Mouse (Mus musculus): ENCODE results near the gene Zfp827. TPM values are rescaled to one million over a fixed set of nuclear protein-coding genes. Genes with fewer than 3 reads are reported as not detected.
A peak's percentile ranks its signal among the peaks of the same experiment; 100 is the strongest.

Gene Zfp827
- polyA plus RNA-seq, 1 experiment from 2014 or later = 11.6 TPM

DNA sequence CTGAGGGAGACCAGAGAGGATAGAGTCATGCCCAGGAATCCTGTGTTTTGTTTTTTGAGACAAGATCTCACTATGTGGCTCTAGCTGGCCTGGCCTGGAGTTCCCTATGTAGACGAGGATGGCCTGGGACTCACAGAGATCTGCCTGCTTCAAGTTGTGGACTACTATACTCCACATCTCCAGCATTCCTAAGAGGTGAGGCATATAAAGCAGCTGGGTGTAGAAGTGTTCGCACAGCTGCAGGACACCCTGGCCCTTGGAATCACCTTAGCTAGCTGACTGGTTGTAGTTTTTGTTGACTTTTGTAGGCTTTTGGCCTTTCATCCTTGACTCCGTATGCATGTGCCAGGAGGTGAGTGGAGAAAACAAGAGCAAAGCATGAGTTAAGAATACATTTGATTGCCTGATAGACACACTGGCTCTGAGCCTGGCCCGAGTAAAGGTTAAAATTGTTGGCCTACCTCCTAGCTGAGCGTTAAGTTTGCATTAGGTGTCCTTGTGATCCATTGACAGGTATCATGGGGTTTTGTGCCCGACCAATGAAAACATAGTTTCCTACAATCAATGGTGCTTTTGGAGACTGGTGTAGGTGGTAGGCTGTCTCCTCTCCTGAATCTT is 20.3 kb downstream of the Zfp827 start:
- Histone ChIP-seq H3K4me3 (ENCODE audit: low read depth, low read length) (no peak overlapping the region), H3K4me2 (ENCODE audit: low read depth, severe bottlenecking) (no peak overlapping the region), H3K27ac (replicated peaks; ENCODE audit: low read depth, low read length) (no peak overlapping the region), H3K9me3 (ENCODE audit: control insufficient read depth, low read length) (no peaks in the 10 kb centered on the region), H3K4me1 (ENCODE audit: control insufficient read depth, insufficient read depth, low read length) (0 out of 2 replicates have a peak, but pooled peaks cover 5% of the 10 kb centered on the region), H3K27me3 (ENCODE audit: control insufficient read depth, insufficient read depth, low read length) (no peaks in the 10 kb centered on the region), H3K36me3 (ENCODE audit: control insufficient read depth, insufficient read depth, low read length) (no peaks in the 10 kb centered on the region; the same call in 1 of the 2 replicates), H3K9ac (ENCODE audit: low read length) (no peak overlapping the region)
- DNase-seq (ENCODE audit: low spot score) = no peak
- no peak for ATAC-seq (ENCODE audit: insufficient number of reproducible peaks, low FRiP score, low TSS enrichment, low read depth)
- WGBS = 88% methylated on average over 6 of the region's 6 CpGs

- 86% methylated on average over 6 of the region's 6 CpGs for WGBS
- H3K9me3 ChIP-seq (ENCODE audit: control insufficient read depth, low read length) = no peaks in the 10 kb centered on the region
- no peak for DNase-seq (ENCODE audit: low spot score)
- no peak overlapping the region for H3K27ac ChIP-seq (replicated peaks; ENCODE audit: low read depth, low read length)
- no peak overlapping the region for H3K9ac ChIP-seq (ENCODE audit: low read length)
- ATAC-seq (ENCODE audit: insufficient number of reproducible peaks, low FRiP score, low TSS enrichment, low read depth) = no peak
- H3K36me3 ChIP-seq (ENCODE audit: control insufficient read depth, insufficient read depth, low read length) = no peaks in the 10 kb centered on the region; the same call in 1 of the 2 replicates
- no peak overlapping the region for H3K4me2 ChIP-seq (ENCODE audit: low read depth, severe bottlenecking)
- peaks cover 7% of the 10 kb centered on the region; the same call in 1 of the 2 replicates for H3K4me1 ChIP-seq (ENCODE audit: control insufficient read depth, insufficient read depth, low read length)
- no peaks in the 10 kb centered on the region for H3K27me3 ChIP-seq (ENCODE audit: control insufficient read depth, insufficient read depth, low read length)
- no peak overlapping the region for H3K4me3 ChIP-seq (ENCODE audit: low read depth, low read length)
Measured at GRCm38 (mm10) chr8:79054222-79054621, 26.0 kb downstream of the Zfp827 start.

GRCm38 (mm10) chr8:79057179-79057578 is 28.9 kb downstream of the Zfp827 start:
- Histone ChIP-seq H3K36me3 (ENCODE audit: control insufficient read depth, insufficient read depth, low read length) (no peaks in the 10 kb centered on the region), H3K9me3 (ENCODE audit: control insufficient read depth, low read length) (no peaks in the 10 kb centered on the region), H3K9ac (ENCODE audit: low read length) (no peak overlapping the region), H3K4me3 (ENCODE audit: low read depth, low read length) (no peak overlapping the region), H3K27ac (replicated peaks; ENCODE audit: low read depth, low read length) (no peak overlapping the region), H3K4me1 (ENCODE audit: control insufficient read depth, insufficient read depth, low read length) (peaks cover 19% of the 10 kb centered on the region; the same call in 1 of the 2 replicates), H3K4me2 (ENCODE audit: low read depth, severe bottlenecking) (no peak overlapping the region), H3K27me3 (ENCODE audit: control insufficient read depth, insufficient read depth, low read length) (no peaks in the 10 kb centered on the region)
- DNase-seq (ENCODE audit: low spot score) (no peak), ATAC-seq (ENCODE audit: insufficient number of reproducible peaks, low FRiP score, low TSS enrichment, low read depth) (no peak)
- 76% methylated on average over 3 of the region's 3 CpGs for WGBS

DNA sequence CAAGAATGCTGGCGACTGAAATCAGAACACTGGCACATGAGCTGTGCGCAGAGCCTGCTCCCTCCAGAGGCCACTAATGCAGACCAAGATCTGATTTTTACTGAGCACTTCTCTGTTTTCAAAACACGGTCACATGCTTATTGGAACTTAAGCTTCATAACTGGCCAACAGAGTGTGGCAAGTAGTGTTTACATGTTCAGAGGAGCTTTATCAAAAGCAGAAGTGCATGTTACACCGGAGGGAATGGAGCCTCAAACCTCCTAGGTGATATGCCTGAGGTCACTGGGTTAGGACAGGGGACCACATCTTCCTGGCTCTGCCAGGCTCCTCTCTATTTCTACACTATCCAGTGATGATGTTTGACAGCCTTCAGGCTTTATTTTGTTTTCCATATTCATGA is 31.1 kb downstream of the Zfp827 start:
- WGBS = 66% methylated on average over 4 of the region's 4 CpGs
- Histone ChIP-seq H3K36me3 (ENCODE audit: control insufficient read depth, insufficient read depth, low read length) (no peaks in the 10 kb centered on the region), H3K27ac (replicated peaks; ENCODE audit: low read depth, low read length) (no peak overlapping the region), H3K4me2 (ENCODE audit: low read depth, severe bottlenecking) (no peak overlapping the region), H3K4me3 (ENCODE audit: low read depth, low read length) (no peak overlapping the region), H3K9me3 (ENCODE audit: control insufficient read depth, low read length) (no peaks in the 10 kb centered on the region), H3K9ac (ENCODE audit: low read length) (no peak overlapping the region), H3K27me3 (ENCODE audit: control insufficient read depth, insufficient read depth, low read length) (no peaks in the 10 kb centered on the region), H3K4me1 (ENCODE audit: control insufficient read depth, insufficient read depth, low read length) (peaks cover 17% of the 10 kb centered on the region; the same call in 1 of the 2 replicates)
- ATAC-seq (ENCODE audit: insufficient number of reproducible peaks, low FRiP score, low TSS enrichment, low read depth) (no peak), DNase-seq (ENCODE audit: low spot score) (no peak)

DNA sequence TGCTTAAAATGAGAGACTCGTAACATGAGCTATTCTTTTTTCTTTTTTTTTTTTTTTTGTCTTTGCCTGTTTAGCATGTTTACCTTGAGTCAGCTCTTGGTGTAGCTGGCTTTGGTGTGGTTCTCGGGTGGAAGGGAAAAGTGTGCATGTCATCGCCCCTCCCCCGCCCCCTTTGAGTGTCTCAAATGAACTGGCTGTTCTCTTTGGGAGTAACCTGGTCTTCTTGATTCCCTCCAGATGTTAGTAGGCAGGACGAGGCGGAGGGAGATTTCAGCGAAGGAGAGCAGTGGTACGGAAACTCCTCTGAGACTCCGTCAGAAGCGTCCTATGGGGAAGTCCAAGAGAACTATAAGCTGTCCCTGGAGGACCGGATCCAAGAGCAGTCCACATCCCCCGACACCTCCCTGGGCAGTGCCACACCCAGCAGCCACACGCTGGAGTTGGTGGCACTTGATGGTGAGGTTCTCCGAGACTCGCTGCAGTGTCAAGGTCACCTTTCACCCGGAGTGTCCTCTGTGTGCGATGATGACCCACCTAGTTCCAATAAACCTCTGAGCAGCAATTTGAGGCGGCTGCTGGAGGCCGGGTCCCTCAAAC is 31.9 kb downstream of the Zfp827 start:
- 45% methylated on average over 19 of the region's 19 CpGs for WGBS
- Histone ChIP-seq H3K4me1 (ENCODE audit: control insufficient read depth, insufficient read depth, low read length) (peaks cover 17% of the 10 kb centered on the region; the same call in 1 of the 2 replicates), H3K36me3 (ENCODE audit: control insufficient read depth, insufficient read depth, low read length) (no peaks in the 10 kb centered on the region), H3K27ac (replicated peaks; ENCODE audit: low read depth, low read length) (no peak overlapping the region), H3K9me3 (ENCODE audit: control insufficient read depth, low read length) (no peaks in the 10 kb centered on the region), H3K9ac (ENCODE audit: low read length) (no peak overlapping the region), H3K27me3 (ENCODE audit: control insufficient read depth, insufficient read depth, low read length) (no peaks in the 10 kb centered on the region), H3K4me3 (ENCODE audit: low read depth, low read length) (no peak overlapping the region), H3K4me2 (ENCODE audit: low read depth, severe bottlenecking) (no peak overlapping the region)
- peak; percentile 57 for DNase-seq (ENCODE audit: low spot score)
- ATAC-seq (ENCODE audit: insufficient number of reproducible peaks, low FRiP score, low TSS enrichment, low read depth) = peak; percentile 79; the same call in 1 of the 2 replicates

- Histone ChIP-seq H3K27ac (replicated peaks; ENCODE audit: low read depth, low read length) (no peak overlapping the region), H3K9ac (ENCODE audit: low read length) (no peak overlapping the region), H3K36me3 (ENCODE audit: control insufficient read depth, insufficient read depth, low read length) (0 out of 2 replicates have a peak, but pooled peaks cover 1% of the 10 kb centered on the region), H3K4me1 (ENCODE audit: control insufficient read depth, insufficient read depth, low read length) (peaks cover under 1% of the 10 kb centered on the region; the same call in 1 of the 2 replicates), H3K27me3 (ENCODE audit: control insufficient read depth, insufficient read depth, low read length) (no peaks in the 10 kb centered on the region), H3K4me3 (ENCODE audit: low read depth, low read length) (no peak overlapping the region), H3K9me3 (ENCODE audit: control insufficient read depth, low read length) (no peaks in the 10 kb centered on the region), H3K4me2 (ENCODE audit: low read depth, severe bottlenecking) (no peak overlapping the region)
- DNase-seq (ENCODE audit: low spot score) (no peak), ATAC-seq (ENCODE audit: insufficient number of reproducible peaks, low FRiP score, low TSS enrichment, low read depth) (no peak)
- 84% methylated on average over 2 of the region's 2 CpGs for WGBS
Measured at GRCm38 (mm10) chr8:79065924-79066323, 37.7 kb downstream of the Zfp827 start.

DNA sequence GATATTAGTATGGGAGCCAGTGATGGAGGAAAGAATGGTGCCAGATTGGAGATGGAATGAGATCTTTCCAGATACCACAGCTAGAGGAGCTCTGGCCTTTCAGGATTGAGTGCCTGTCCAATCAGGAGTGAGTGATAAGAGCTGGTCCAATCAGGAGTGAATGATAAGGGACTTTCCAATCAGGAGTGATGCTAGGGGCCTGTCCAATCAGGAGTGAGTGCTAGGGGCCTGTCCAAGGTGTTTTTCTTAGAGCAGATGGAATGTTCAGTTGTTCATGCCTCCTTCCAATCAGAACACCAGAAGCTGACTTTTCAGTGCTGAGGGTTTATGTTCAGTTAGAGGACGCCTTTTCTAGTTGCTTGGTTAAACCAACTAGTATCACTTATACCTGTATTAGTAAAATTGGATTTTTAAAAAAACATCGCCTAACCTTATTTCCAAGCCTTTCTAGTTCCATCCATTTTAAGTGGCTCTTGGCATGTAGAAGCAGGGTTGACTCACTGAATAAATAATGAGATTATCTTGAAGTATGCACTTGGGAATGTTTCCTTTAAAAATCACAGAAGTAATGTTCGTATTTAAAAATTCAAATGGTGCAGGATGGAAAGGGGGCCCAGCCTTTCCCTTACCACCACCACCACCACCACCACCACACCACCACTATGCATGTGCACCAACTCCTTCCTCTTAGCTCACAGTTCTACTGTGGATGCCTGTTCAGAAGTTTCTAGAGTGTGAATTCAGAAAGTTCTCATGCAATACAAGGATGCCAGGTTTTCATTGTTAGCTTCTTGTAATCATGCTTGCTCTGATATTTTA is 39.8 kb downstream of the Zfp827 start:
- no peak for DNase-seq (ENCODE audit: low spot score)
- peaks cover 4% of the 10 kb centered on the region; the same call in 1 of the 2 replicates for H3K36me3 ChIP-seq (ENCODE audit: control insufficient read depth, insufficient read depth, low read length)
- H3K4me2 ChIP-seq (ENCODE audit: low read depth, severe bottlenecking) = no peak overlapping the region
- ATAC-seq (ENCODE audit: insufficient number of reproducible peaks, low FRiP score, low TSS enrichment, low read depth) = no peak
- H3K4me1 ChIP-seq (ENCODE audit: control insufficient read depth, insufficient read depth, low read length) = no peaks in the 10 kb centered on the region
- H3K9me3 ChIP-seq (ENCODE audit: control insufficient read depth, low read length) = no peaks in the 10 kb centered on the region
- WGBS = 88% methylated on average over 3 of the region's 3 CpGs
- no peak overlapping the region for H3K9ac ChIP-seq (ENCODE audit: low read length)
- no peak overlapping the region for H3K27ac ChIP-seq (replicated peaks; ENCODE audit: low read depth, low read length)
- H3K4me3 ChIP-seq (ENCODE audit: low read depth, low read length) = no peak overlapping the region
- no peaks in the 10 kb centered on the region for H3K27me3 ChIP-seq (ENCODE audit: control insufficient read depth, insufficient read depth, low read length)

GRCm38 (mm10) chr8:79073311-79073710 is 45.1 kb downstream of the Zfp827 start:
- ATAC-seq (ENCODE audit: insufficient number of reproducible peaks, low FRiP score, low TSS enrichment, low read depth) = no peak
- peaks cover 6% of the 10 kb centered on the region; the same call in 1 of the 2 replicates for H3K36me3 ChIP-seq (ENCODE audit: control insufficient read depth, insufficient read depth, low read length)

More at GRCm38 (mm10) chr8:79073311-79073710, 45.1 kb downstream of the Zfp827 start:
- no peak overlapping the region for H3K9ac ChIP-seq (ENCODE audit: low read length)
- no peaks in the 10 kb centered on the region for H3K9me3 ChIP-seq (ENCODE audit: control insufficient read depth, low read length)
- H3K27ac ChIP-seq (replicated peaks; ENCODE audit: low read depth, low read length) = no peak overlapping the region
- no peak for DNase-seq (ENCODE audit: low spot score)
- H3K4me2 ChIP-seq (ENCODE audit: low read depth, severe bottlenecking) = no peak overlapping the region
- H3K4me3 ChIP-seq (ENCODE audit: low read depth, low read length) = no peak overlapping the region
- 92% methylated on average over 3 of the region's 3 CpGs for WGBS
- no peaks in the 10 kb centered on the region for H3K4me1 ChIP-seq (ENCODE audit: control insufficient read depth, insufficient read depth, low read length)
- H3K27me3 ChIP-seq (ENCODE audit: control insufficient read depth, insufficient read depth, low read length) = no peaks in the 10 kb centered on the region
